ENCODE assay signal across 10 mouse cellular contexts in the genomic region with DNA sequence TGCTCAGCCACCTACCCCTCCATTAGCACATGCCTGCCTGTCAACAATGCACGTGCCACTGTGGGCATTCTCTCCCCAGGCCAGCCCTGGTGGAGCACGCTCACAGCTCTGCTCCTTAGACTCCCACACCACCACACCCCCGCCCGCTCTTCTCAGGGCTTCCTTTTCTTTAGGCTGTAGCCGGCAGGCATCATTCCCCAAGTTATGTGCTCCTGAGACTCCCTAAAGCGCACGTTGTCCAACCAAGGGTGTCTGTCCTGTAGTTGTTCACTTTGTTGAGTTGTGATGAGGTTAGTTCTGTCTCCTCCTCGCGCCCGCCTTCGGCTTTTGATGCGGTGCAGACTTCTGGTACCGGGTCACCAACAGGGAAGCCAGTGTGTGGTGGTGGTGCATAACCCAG.
DNase-seq lines count a peak whose midpoint lies in the region; ATAC-seq and TF ChIP-seq lines count a peak whose summit lies in the region.
"Had no signal": no experiment of that assay in that cellular context is flagged by ENCODE, and none has a peak within 500 bp of the region (broad histone marks: within the 10 kb centered on the region; RNA-seq: fewer than 3 reads in every experiment).

No protein-coding gene starts in this region.

- TF ChIP-seq CTCF in layer of hippocampus, adult 2 months (conservative IDR thresholded peaks at IDR 0.05): no peak

- no peak for DNase-seq in heart, postnatal 4 days
- peak; percentile 51 for DNase-seq in adrenal gland, postnatal 25 days
- DNase-seq in midbrain, embryonic 11.5 days (ENCODE audit: low spot score, missing footprints): peak; percentile 95
- DNase-seq in ovary, postnatal 36 days (ENCODE audit: low spot score): no peak
- DNase-seq in layer of hippocampus, adult 2 months (ENCODE audit: low spot score in 2 of 2): no peak
- DNase-seq in gastrocnemius, postnatal 36 days: no peak
- DNase-seq: gastrocnemius, postnatal 25 days had no signal

- H3K36me3 ChIP-seq in heart, embryonic 15.5 days: no peaks in the 10 kb centered on the region
- H3K36me3 ChIP-seq in forebrain, embryonic 16.5 days (ENCODE audit: control insufficient read depth, insufficient read depth): no peaks in the 10 kb centered on the region
- H3K36me3 ChIP-seq in midbrain, embryonic 11.5 days (ENCODE audit: control insufficient read depth, insufficient read depth, low read length): no peaks in the 10 kb centered on the region
- H3K36me3 ChIP-seq: G1E had no signal

- H3K4me1 ChIP-seq in heart, embryonic 15.5 days (replicated peaks): peaks cover 41% of the 10 kb centered on the region
- H3K4me1 ChIP-seq in forebrain, embryonic 16.5 days (replicated peaks; ENCODE audit: control insufficient read depth, insufficient read depth, low read length): peaks cover 11% of the 10 kb centered on the region; the same call in 1 of the 2 replicates
- H3K4me1 ChIP-seq in midbrain, embryonic 11.5 days (ENCODE audit: control insufficient read depth, insufficient read depth, low read length): peaks cover 64% of the 10 kb centered on the region

- H3K9me3 ChIP-seq in heart, embryonic 15.5 days (replicated peaks): no peaks in the 10 kb centered on the region
- H3K9me3 ChIP-seq in forebrain, embryonic 16.5 days (ENCODE audit: control insufficient read depth, low read length): no peaks in the 10 kb centered on the region
- no peaks in the 10 kb centered on the region for H3K9me3 ChIP-seq in midbrain, embryonic 11.5 days (ENCODE audit: control insufficient read depth, low read length)

- H3K4me2 ChIP-seq in heart, embryonic 15.5 days: peak overlapping the region; percentile 12; the same call in 1 of the 2 replicates
- H3K4me2 ChIP-seq in forebrain, embryonic 16.5 days (ENCODE audit: low read length): peak overlapping the region; percentile 2; the same call in 1 of the 2 replicates
- H3K4me2 ChIP-seq in midbrain, embryonic 11.5 days: peak overlapping the region; percentile 42

- H3K4me3 ChIP-seq in heart, embryonic 15.5 days: 0 out of 2 replicates have a peak overlapping the region, but pooled peaks have one; percentile 0
- no peak overlapping the region for H3K4me3 ChIP-seq in forebrain, embryonic 16.5 days (replicated peaks; ENCODE audit: low read length)
- 0 out of 2 replicates have a peak overlapping the region, but pooled peaks have one; percentile 17 for H3K4me3 ChIP-seq in midbrain, embryonic 11.5 days (ENCODE audit: low read depth, low read length)
- no peak overlapping the region for H3K4me3 ChIP-seq in layer of hippocampus, adult 2 months

- peaks cover 68% of the 10 kb centered on the region for H3K27me3 ChIP-seq in heart, embryonic 15.5 days
- peaks cover 62% of the 10 kb centered on the region for H3K27me3 ChIP-seq in forebrain, embryonic 16.5 days (replicated peaks; ENCODE audit: control insufficient read depth, insufficient read depth, low read length)
- H3K27me3 ChIP-seq in midbrain, embryonic 11.5 days (ENCODE audit: control insufficient read depth, insufficient read depth, low read length): peaks cover 50% of the 10 kb centered on the region

- no peak overlapping the region for H3K27ac ChIP-seq in heart, embryonic 15.5 days
- no peak overlapping the region for H3K27ac ChIP-seq in forebrain, embryonic 16.5 days (ENCODE audit: low read length)
- no peak overlapping the region for H3K27ac ChIP-seq in midbrain, embryonic 11.5 days (ENCODE audit: low read depth, low read length)
- no peak overlapping the region for H3K27ac ChIP-seq in layer of hippocampus, adult 2 months

- H3K9ac ChIP-seq in heart, embryonic 15.5 days: no peak overlapping the region
- H3K9ac ChIP-seq in forebrain, embryonic 16.5 days (replicated peaks; ENCODE audit: low read depth, low read length): no peak overlapping the region
- H3K9ac ChIP-seq in midbrain, embryonic 11.5 days (ENCODE audit: low read length): peak overlapping the region; percentile 36; the same call in 1 of the 2 replicates

- intact Hi-C loops in gastrocnemius, postnatal 36 days (cut with DNase I): loop anchor here (5.0 kb wide), 1 partner anchor 185 kb away; no protein-coding TSS in a partner anchor

- no peak for ATAC-seq in heart, embryonic 15.5 days (replicated peaks; ENCODE audit: insufficient number of reproducible peaks, insufficient read depth, low FRiP score, low read depth)
- no peak for ATAC-seq in forebrain, embryonic 16.5 days
- 0 out of 2 replicates have a peak, but pooled peaks have one; percentile 48 for ATAC-seq in midbrain, embryonic 11.5 days (ENCODE audit: low FRiP score)

- 3% methylated on average over 13 of the region's 13 CpGs for WGBS in heart, embryonic 15.5 days
- under 1% methylated on average over 13 of the region's 13 CpGs for WGBS in forebrain, embryonic 16.5 days
- WGBS in midbrain, embryonic 11.5 days: under 1% methylated on average over 13 of the region's 13 CpGs

Comparison
In these comparisons a context has a peak if more than half of its experiments do, and no peak if none do; other contexts are left out.
1. H3K4me3 ChIP-seq: peak in heart, embryonic 15.5 days (single experiment) and midbrain, embryonic 11.5 days (single experiment); none in forebrain, embryonic 16.5 days (single experiment) and layer of hippocampus, adult 2 months (single experiment).
2. DNase-seq: peak in adrenal gland, postnatal 25 days (single experiment) and midbrain, embryonic 11.5 days (single experiment); none in heart, postnatal 4 days (single experiment), ovary, postnatal 36 days (single experiment), layer of hippocampus, adult 2 months (0 of 2) and gastrocnemius, postnatal 36 days (0 of 2).
3. Peak in every context shown above with its lines, with median percentiles within 50 percentile points of each other: H3K4me2 ChIP-seq.